Mouse (Mus musculus): ENCODE measurements around the gene Vmn1r195.

GRCm38 (mm10) chr13:22243915-22244314 is 26.4 kb upstream of the Vmn1r195 start, which contains the start of gene Vmn1r194:
- no peak for TF ChIP-seq CTCF (IDR thresholded peaks at IDR 0.05; ENCODE audit: insufficient read depth, low read depth, low read length)
- TF ChIP-seq POLR2A (IDR thresholded peaks at IDR 0.05; ENCODE audit: insufficient read depth, low read depth, low read length), result no peak

Measured in olfactory bulb, adult 2 months (tissue).